Mouse (Mus musculus): ENCODE results near the gene Itpr2. TPM values are rescaled to one million over a fixed set of nuclear protein-coding genes. Genes with fewer than 3 reads are reported as not detected.

The Itpr2 gene
- polyA plus RNA-seq, 1 experiment from 2014 or later: 3.3 TPM

GRCm38 (mm10) chr6:146439826-146440225, 62.2 kb downstream of the Itpr2 start:
- H3K4me3 ChIP-seq (ENCODE audit: low read depth, low read length): no peak overlapping the region
- WGBS: 57% methylated on average over 2 of the region's 2 CpGs
- no peak for ATAC-seq (replicated peaks; ENCODE audit: insufficient number of reproducible peaks, low FRiP score, low TSS enrichment, low read depth)

GRCm38 (mm10) chr6:146439071-146439818, 62.8 kb downstream of the Itpr2 start:
- Histone ChIP-seq H3K4me3 (ENCODE audit: low read depth, low read length) (no peak overlapping the region), H3K27ac (replicated peaks; ENCODE audit: low read depth, low read length) (no peak overlapping the region), H3K36me3 (replicated peaks; ENCODE audit: control insufficient read depth, insufficient read depth, low read depth, low read length) (no peaks in the 10 kb centered on the region), H3K9me3 (replicated peaks; ENCODE audit: control insufficient read depth, low read length) (no peaks in the 10 kb centered on the region), H3K4me1 (ENCODE audit: control insufficient read depth, insufficient read depth, low read length) (no peaks in the 10 kb centered on the region), H3K4me2 (ENCODE audit: low read depth, low read length) (no peak overlapping the region), H3K27me3 (ENCODE audit: control insufficient read depth, insufficient read depth, low read length) (no peaks in the 10 kb centered on the region), H3K9ac (replicated peaks; ENCODE audit: low read length) (no peak overlapping the region)
- ATAC-seq (replicated peaks; ENCODE audit: insufficient number of reproducible peaks, low FRiP score, low TSS enrichment, low read depth): no peak
- 85% methylated on average over 10 of the region's 10 CpGs for WGBS
- no peak for DNase-seq (ENCODE audit: low spot score)

More at GRCm38 (mm10) chr6:146439826-146440225, 62.2 kb downstream of the Itpr2 start:
- no peaks in the 10 kb centered on the region for H3K27me3 ChIP-seq (ENCODE audit: control insufficient read depth, insufficient read depth, low read length)
- no peak overlapping the region for H3K9ac ChIP-seq (replicated peaks; ENCODE audit: low read length)
- no peak for DNase-seq (ENCODE audit: low spot score)
- no peaks in the 10 kb centered on the region for H3K36me3 ChIP-seq (replicated peaks; ENCODE audit: control insufficient read depth, insufficient read depth, low read depth, low read length)
- H3K27ac ChIP-seq (replicated peaks; ENCODE audit: low read depth, low read length): no peak overlapping the region
- H3K4me2 ChIP-seq (ENCODE audit: low read depth, low read length): no peak overlapping the region
- no peaks in the 10 kb centered on the region for H3K9me3 ChIP-seq (replicated peaks; ENCODE audit: control insufficient read depth, low read length)
- H3K4me1 ChIP-seq (ENCODE audit: control insufficient read depth, insufficient read depth, low read length): no peaks in the 10 kb centered on the region

GRCm38 (mm10) chr6:146438057-146438456, 64.0 kb downstream of the Itpr2 start:
- Histone ChIP-seq H3K9ac (replicated peaks; ENCODE audit: low read length) (no peak overlapping the region), H3K27ac (replicated peaks; ENCODE audit: low read depth, low read length) (no peak overlapping the region), H3K9me3 (replicated peaks; ENCODE audit: control insufficient read depth, low read length) (no peaks in the 10 kb centered on the region), H3K4me1 (ENCODE audit: control insufficient read depth, insufficient read depth, low read length) (no peaks in the 10 kb centered on the region), H3K4me2 (ENCODE audit: low read depth, low read length) (no peak overlapping the region), H3K27me3 (ENCODE audit: control insufficient read depth, insufficient read depth, low read length) (no peaks in the 10 kb centered on the region), H3K4me3 (ENCODE audit: low read depth, low read length) (no peak overlapping the region), H3K36me3 (replicated peaks; ENCODE audit: control insufficient read depth, insufficient read depth, low read depth, low read length) (no peaks in the 10 kb centered on the region)
- ATAC-seq (replicated peaks; ENCODE audit: insufficient number of reproducible peaks, low FRiP score, low TSS enrichment, low read depth): no peak
- no peak for DNase-seq (ENCODE audit: low spot score)
- 79% methylated on average over 7 of the region's 7 CpGs for WGBS

GRCm38 (mm10) chr6:146436916-146437496, 65.0 kb downstream of the Itpr2 start:
- ATAC-seq (replicated peaks; ENCODE audit: insufficient number of reproducible peaks, low FRiP score, low TSS enrichment, low read depth) (no peak), DNase-seq (ENCODE audit: low spot score) (peak; percentile 31)
- Histone ChIP-seq H3K27ac (replicated peaks; ENCODE audit: low read depth, low read length) (no peak overlapping the region), H3K4me2 (ENCODE audit: low read depth, low read length) (no peak overlapping the region), H3K4me3 (ENCODE audit: low read depth, low read length) (no peak overlapping the region), H3K36me3 (replicated peaks; ENCODE audit: control insufficient read depth, insufficient read depth, low read depth, low read length) (no peaks in the 10 kb centered on the region), H3K9me3 (replicated peaks; ENCODE audit: control insufficient read depth, low read length) (no peaks in the 10 kb centered on the region), H3K4me1 (ENCODE audit: control insufficient read depth, insufficient read depth, low read length) (no peaks in the 10 kb centered on the region), H3K27me3 (ENCODE audit: control insufficient read depth, insufficient read depth, low read length) (no peaks in the 10 kb centered on the region), H3K9ac (replicated peaks; ENCODE audit: low read length) (no peak overlapping the region)
- 55% methylated on average over 12 of the region's 12 CpGs for WGBS

DNA sequence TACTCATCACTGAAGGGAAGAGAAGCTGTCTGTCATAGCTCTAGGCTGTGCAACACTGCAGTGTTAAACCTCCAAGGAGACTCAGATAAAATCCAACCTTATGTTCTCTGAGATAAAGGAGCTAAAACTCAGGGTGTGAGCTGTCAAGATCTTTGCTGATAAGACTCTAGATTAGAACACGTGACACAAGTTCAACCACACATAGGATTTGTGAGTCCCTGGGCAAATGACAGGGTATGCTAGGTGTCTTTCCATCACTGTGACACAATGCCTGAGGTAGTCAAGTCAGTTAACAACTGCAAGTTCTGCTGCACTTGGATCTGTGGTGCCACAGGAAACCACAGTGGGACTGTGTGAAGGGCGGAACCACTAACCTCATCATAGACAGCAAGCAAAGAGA, 67.8 kb downstream of the Itpr2 start:
- ATAC-seq (replicated peaks; ENCODE audit: insufficient number of reproducible peaks, low FRiP score, low TSS enrichment, low read depth) (no peak), DNase-seq (ENCODE audit: low spot score) (no peak)
- 87% methylated on average over 2 of the region's 2 CpGs for WGBS
- Histone ChIP-seq H3K36me3 (replicated peaks; ENCODE audit: control insufficient read depth, insufficient read depth, low read depth, low read length) (no peaks in the 10 kb centered on the region), H3K4me1 (ENCODE audit: control insufficient read depth, insufficient read depth, low read length) (no peaks in the 10 kb centered on the region), H3K9me3 (replicated peaks; ENCODE audit: control insufficient read depth, low read length) (no peaks in the 10 kb centered on the region), H3K27me3 (ENCODE audit: control insufficient read depth, insufficient read depth, low read length) (no peaks in the 10 kb centered on the region), H3K4me2 (ENCODE audit: low read depth, low read length) (no peak overlapping the region), H3K9ac (replicated peaks; ENCODE audit: low read length) (no peak overlapping the region), H3K4me3 (ENCODE audit: low read depth, low read length) (no peak overlapping the region), H3K27ac (replicated peaks; ENCODE audit: low read depth, low read length) (no peak overlapping the region)

- no peaks in the 10 kb centered on the region for H3K9me3 ChIP-seq (replicated peaks; ENCODE audit: control insufficient read depth, low read length)
- DNase-seq (ENCODE audit: low spot score) (no peak), ATAC-seq (replicated peaks; ENCODE audit: insufficient number of reproducible peaks, low FRiP score, low TSS enrichment, low read depth) (no peak)
- H3K9ac ChIP-seq (replicated peaks; ENCODE audit: low read length): no peak overlapping the region
- WGBS: 89% methylated on average over 8 of the region's 8 CpGs
- no peaks in the 10 kb centered on the region for H3K4me1 ChIP-seq (ENCODE audit: control insufficient read depth, insufficient read depth, low read length)
- H3K4me3 ChIP-seq (ENCODE audit: low read depth, low read length): no peak overlapping the region
- no peaks in the 10 kb centered on the region for H3K36me3 ChIP-seq (replicated peaks; ENCODE audit: control insufficient read depth, insufficient read depth, low read depth, low read length)
- H3K27ac ChIP-seq (replicated peaks; ENCODE audit: low read depth, low read length): no peak overlapping the region
- H3K4me2 ChIP-seq (ENCODE audit: low read depth, low read length): no peak overlapping the region
- H3K27me3 ChIP-seq (ENCODE audit: control insufficient read depth, insufficient read depth, low read length): no peaks in the 10 kb centered on the region
Measured at GRCm38 (mm10) chr6:146432218-146432865, 69.7 kb downstream of the Itpr2 start.

DNA sequence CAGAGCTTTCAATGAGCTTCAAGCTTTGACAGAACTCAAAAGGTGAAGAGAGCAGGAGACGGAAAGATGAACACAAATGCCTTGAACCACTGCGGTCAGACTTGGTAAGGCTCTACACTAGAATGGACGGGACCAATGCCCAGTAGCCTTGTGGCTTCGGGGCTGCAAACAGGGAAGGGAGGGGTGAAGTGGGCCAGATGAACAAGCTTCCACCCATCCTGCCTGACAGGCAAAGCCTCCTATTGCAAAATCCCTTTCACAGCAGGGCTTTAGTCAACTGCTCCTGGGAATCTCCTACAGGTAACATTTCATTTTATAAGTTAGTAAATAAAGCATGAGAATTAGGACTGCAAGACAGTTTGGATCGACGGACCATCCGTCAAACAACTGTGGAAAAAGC, 70.2 kb downstream of the Itpr2 start:
- Histone ChIP-seq H3K9me3 (replicated peaks; ENCODE audit: control insufficient read depth, low read length) (no peaks in the 10 kb centered on the region), H3K9ac (replicated peaks; ENCODE audit: low read length) (no peak overlapping the region), H3K4me1 (ENCODE audit: control insufficient read depth, insufficient read depth, low read length) (no peaks in the 10 kb centered on the region), H3K4me3 (ENCODE audit: low read depth, low read length) (no peak overlapping the region), H3K27ac (replicated peaks; ENCODE audit: low read depth, low read length) (no peak overlapping the region), H3K4me2 (ENCODE audit: low read depth, low read length) (no peak overlapping the region), H3K36me3 (replicated peaks; ENCODE audit: control insufficient read depth, insufficient read depth, low read depth, low read length) (no peaks in the 10 kb centered on the region), H3K27me3 (ENCODE audit: control insufficient read depth, insufficient read depth, low read length) (no peaks in the 10 kb centered on the region)
- no peak for ATAC-seq (replicated peaks; ENCODE audit: insufficient number of reproducible peaks, low FRiP score, low TSS enrichment, low read depth)
- WGBS: 93% methylated on average over 7 of the region's 7 CpGs
- no peak for DNase-seq (ENCODE audit: low spot score)
